In the genomic region with DNA sequence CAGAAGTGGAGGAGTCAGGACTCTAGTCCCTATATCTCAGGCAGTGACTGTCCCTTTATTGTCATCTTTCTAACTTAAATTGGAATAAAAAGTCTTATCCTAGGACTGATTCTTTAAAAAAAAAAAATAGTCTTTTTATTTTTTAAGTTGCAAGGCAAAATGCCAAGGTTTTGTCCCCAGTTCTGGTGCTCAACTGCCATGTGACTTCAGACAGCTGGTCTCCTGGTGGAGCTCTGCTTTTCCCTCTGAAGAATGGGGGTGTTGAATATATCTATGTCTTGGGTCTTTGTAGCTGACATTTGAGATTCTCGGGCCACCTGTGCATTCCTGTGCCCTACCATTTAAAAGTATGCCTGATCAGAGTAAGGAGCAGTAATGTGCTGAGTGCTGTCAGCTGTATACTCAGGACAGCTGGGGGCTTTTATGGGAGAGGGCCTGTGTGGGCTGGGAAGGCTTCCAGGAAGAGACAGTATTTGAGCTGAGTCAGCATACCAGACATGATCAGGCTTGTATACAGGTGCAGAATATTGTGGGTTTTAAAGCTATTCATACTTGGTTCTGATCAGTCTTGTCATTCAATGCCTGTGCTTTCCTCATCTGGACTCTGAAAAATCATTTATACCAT, we compare ENCODE assay signal across 11 mouse cellular contexts. TPM values are rescaled to one million over a fixed set of nuclear protein-coding genes. Genes with fewer than 3 reads are reported as not detected.
DNase-seq lines count a peak whose midpoint lies in the region; ATAC-seq and TF ChIP-seq lines count a peak whose summit lies in the region.
"Had no signal": no experiment of that assay in that cellular context is flagged by ENCODE, and none has a peak within 500 bp of the region (broad histone marks: within the 10 kb centered on the region; RNA-seq: fewer than 3 reads in every experiment).

No protein-coding gene starts in this region.

- no peaks in the 10 kb centered on the region for H3K9me3 ChIP-seq in lung, embryonic 14.5 days (ENCODE audit: low read depth, low read length)
- H3K9me3 ChIP-seq in embryonic facial prominence, embryonic 14.5 days (ENCODE audit: control insufficient read depth, low read length): no peaks in the 10 kb centered on the region
- H3K9me3 ChIP-seq in hindbrain, embryonic 15.5 days: no peaks in the 10 kb centered on the region
- H3K9me3 ChIP-seq in neural tube, embryonic 15.5 days (replicated peaks): no peaks in the 10 kb centered on the region
- H3K9me3 ChIP-seq: liver, embryonic 15.5 days had no signal

- no peak overlapping the region for H3K27ac ChIP-seq in lung, embryonic 14.5 days (ENCODE audit: low read depth)
- no peak overlapping the region; the same call in 1 of the 2 replicates for H3K27ac ChIP-seq in embryonic facial prominence, embryonic 14.5 days (replicated peaks; ENCODE audit: low read depth, low read length)
- H3K27ac ChIP-seq in hindbrain, embryonic 15.5 days (replicated peaks): no peak overlapping the region
- H3K27ac ChIP-seq in neural tube, embryonic 15.5 days (replicated peaks): no peak overlapping the region
- H3K27ac ChIP-seq: liver, embryonic 15.5 days had no signal

- H3K4me1 ChIP-seq in lung, embryonic 14.5 days (ENCODE audit: insufficient read depth): peaks cover 25% of the 10 kb centered on the region
- peaks cover 54% of the 10 kb centered on the region for H3K4me1 ChIP-seq in embryonic facial prominence, embryonic 14.5 days (ENCODE audit: control insufficient read depth, insufficient read depth, low read length)
- H3K4me1 ChIP-seq in hindbrain, embryonic 15.5 days (replicated peaks): peaks cover 69% of the 10 kb centered on the region
- H3K4me1 ChIP-seq in neural tube, embryonic 15.5 days: peaks cover 71% of the 10 kb centered on the region

- no peak overlapping the region for H3K4me3 ChIP-seq in lung, embryonic 14.5 days (ENCODE audit: low read depth, low read length)
- no peak overlapping the region for H3K4me3 ChIP-seq in embryonic facial prominence, embryonic 14.5 days (ENCODE audit: low read depth, low read length)
- peak overlapping the region; percentile 90; the same call in 1 of the 2 replicates for H3K4me3 ChIP-seq in hindbrain, embryonic 15.5 days
- H3K4me3 ChIP-seq in neural tube, embryonic 15.5 days (replicated peaks): no peak overlapping the region
- H3K4me3 ChIP-seq: liver, embryonic 15.5 days had no signal

- H3K27me3 ChIP-seq in lung, embryonic 14.5 days (ENCODE audit: insufficient read depth, low read length): no peaks in the 10 kb centered on the region
- no peaks in the 10 kb centered on the region for H3K27me3 ChIP-seq in embryonic facial prominence, embryonic 14.5 days (replicated peaks; ENCODE audit: control insufficient read depth, insufficient read depth, low read length)
- no peaks in the 10 kb centered on the region for H3K27me3 ChIP-seq in hindbrain, embryonic 15.5 days
- no peaks in the 10 kb centered on the region for H3K27me3 ChIP-seq in neural tube, embryonic 15.5 days (replicated peaks)

- H3K9ac ChIP-seq in lung, embryonic 14.5 days: no peak overlapping the region
- H3K9ac ChIP-seq in embryonic facial prominence, embryonic 14.5 days (ENCODE audit: low read depth, low read length): no peak overlapping the region
- H3K9ac ChIP-seq in hindbrain, embryonic 15.5 days: peak overlapping the region; percentile 30
- no peak overlapping the region for H3K9ac ChIP-seq in neural tube, embryonic 15.5 days (replicated peaks)
- H3K9ac ChIP-seq: liver, embryonic 15.5 days had no signal

- TF ChIP-seq CTCF in lung, embryonic 14.5 days (IDR thresholded peaks at IDR 0.05; ENCODE audit: low read depth): no peak

- H3K4me2 ChIP-seq in lung, embryonic 14.5 days: peak overlapping the region; percentile 19; the same call in 1 of the 2 replicates
- peak overlapping the region; percentile 29 for H3K4me2 ChIP-seq in embryonic facial prominence, embryonic 14.5 days (ENCODE audit: low read depth, low read length)
- peak overlapping the region; percentile 78 for H3K4me2 ChIP-seq in hindbrain, embryonic 15.5 days
- H3K4me2 ChIP-seq in neural tube, embryonic 15.5 days: peak overlapping the region; percentile 71
- H3K4me2 ChIP-seq: liver, embryonic 15.5 days had no signal

- 57% methylated on average over 1 of the region's 1 CpGs for WGBS in lung, embryonic 14.5 days
- WGBS in embryonic facial prominence, embryonic 14.5 days: 41% methylated on average over 1 of the region's 1 CpGs
- whole genome bisulfite sequencing in hindbrain, embryonic 15.5 days: 65% methylated on average over 1 of the region's 1 CpGs
- WGBS in neural tube, embryonic 15.5 days: 59% methylated on average over 1 of the region's 1 CpGs

- no peak for ATAC-seq in lung, embryonic 14.5 days (ENCODE audit: insufficient read depth)
- ATAC-seq in embryonic facial prominence, embryonic 14.5 days (ENCODE audit: low read depth): peak; percentile 3; the same call in 1 of the 2 replicates
- ATAC-seq in hindbrain, embryonic 15.5 days (ENCODE audit: low FRiP score, low read depth): no peak
- no peak for ATAC-seq in neural tube, embryonic 15.5 days (ENCODE audit: low FRiP score)

- peak; percentile 79 for DNase-seq in lung, embryonic 14.5 days
- DNase-seq in lung, postnatal 10 days: no peak
- peak; percentile 77 for DNase-seq in embryonic facial prominence, embryonic 14.5 days (ENCODE audit: low spot score)
- DNase-seq in layer of hippocampus, postnatal 14 days (ENCODE audit: low spot score in 2 of 2): no peak
- DNase-seq in spleen, adult 18-20 months: no peak
- DNase-seq: heart, postnatal 14 days; kidney, postnatal 4 days; thymus, postnatal 25 days had no signal

- no peaks in the 10 kb centered on the region for H3K36me3 ChIP-seq in lung, embryonic 14.5 days (ENCODE audit: insufficient read depth)
- H3K36me3 ChIP-seq in embryonic facial prominence, embryonic 14.5 days (ENCODE audit: control insufficient read depth, insufficient read depth, low read length): peaks cover 5% of the 10 kb centered on the region; the same call in 1 of the 2 replicates
- 0 out of 2 replicates have a peak, but pooled peaks cover 4% of the 10 kb centered on the region for H3K36me3 ChIP-seq in hindbrain, embryonic 15.5 days
- 0 out of 2 replicates have a peak, but pooled peaks cover 3% of the 10 kb centered on the region for H3K36me3 ChIP-seq in neural tube, embryonic 15.5 days
- H3K36me3 ChIP-seq: liver, embryonic 15.5 days had no signal

RNA-seq across cellular contexts. Expression of a gene that starts 51.2 kb away (rescaled TPM):
- 397 and 446 TPM in 2 replicates for polyA plus RNA-seq in lung, embryonic 14.5 days (2014; fragmentation: Nextera tagmentation; extraction: Ambion mirVana)
- polyA plus RNA-seq in embryonic facial prominence, embryonic 14.5 days (2014; fragmentation: Nextera tagmentation; extraction: Ambion mirVana): 285 and 310 TPM in 2 replicates
- 42.4 and 44.8 TPM in 2 replicates for polyA plus RNA-seq in hindbrain, embryonic 15.5 days (2015; fragmentation: Nextera tagmentation; extraction: Ambion mirVana)
- polyA plus RNA-seq in neural tube, embryonic 15.5 days (2015; fragmentation: Nextera tagmentation; extraction: Ambion mirVana): 40.8 and 169 TPM in 2 replicates
- 10 to 100 TPM; 22.3 to 24.9 TPM for total RNA-seq in layer of hippocampus, postnatal 14 days (2021)

Comparison
In these comparisons a context has a peak if more than half of its experiments do, and no peak if none do; other contexts are left out.
1. DNase-seq: peak in lung, embryonic 14.5 days (single experiment) and embryonic facial prominence, embryonic 14.5 days (single experiment); none in lung, postnatal 10 days (single experiment), layer of hippocampus, postnatal 14 days (0 of 2) and spleen, adult 18-20 months (0 of 2).
2. H3K4me2 ChIP-seq: peak in every context shown above with its lines; median percentile 78 in hindbrain, embryonic 15.5 days; 71 in neural tube, embryonic 15.5 days; 29 in embryonic facial prominence, embryonic 14.5 days; 19 in lung, embryonic 14.5 days.